Mouse (Mus musculus): ENCODE data around the gene Olfr1201.

Gene Olfr1201

DNA sequence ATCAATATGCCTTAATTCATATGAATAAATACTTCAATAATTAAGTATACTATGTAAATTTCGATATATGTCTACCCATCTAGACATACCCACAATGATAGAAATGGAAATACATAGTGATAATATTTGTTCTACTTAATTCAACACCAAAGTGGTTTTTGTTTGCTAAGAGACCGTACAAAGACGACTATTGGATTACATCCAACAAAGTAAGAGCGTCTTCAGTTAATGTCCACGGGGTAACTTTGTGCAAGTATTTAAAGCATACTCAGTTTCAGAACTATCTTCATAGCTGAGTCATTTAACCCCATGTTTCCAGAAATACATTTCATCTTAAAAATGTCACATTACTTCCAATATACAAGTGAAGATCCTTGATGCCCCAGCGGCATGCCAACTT, at the start of gene Olfr1201:
Gene Olfr1201 (plus strand): TSS at position 301 of the 400 bp plus-strand sequence.
- no peak for DNase-seq (ENCODE audit: low spot score)

DNA sequence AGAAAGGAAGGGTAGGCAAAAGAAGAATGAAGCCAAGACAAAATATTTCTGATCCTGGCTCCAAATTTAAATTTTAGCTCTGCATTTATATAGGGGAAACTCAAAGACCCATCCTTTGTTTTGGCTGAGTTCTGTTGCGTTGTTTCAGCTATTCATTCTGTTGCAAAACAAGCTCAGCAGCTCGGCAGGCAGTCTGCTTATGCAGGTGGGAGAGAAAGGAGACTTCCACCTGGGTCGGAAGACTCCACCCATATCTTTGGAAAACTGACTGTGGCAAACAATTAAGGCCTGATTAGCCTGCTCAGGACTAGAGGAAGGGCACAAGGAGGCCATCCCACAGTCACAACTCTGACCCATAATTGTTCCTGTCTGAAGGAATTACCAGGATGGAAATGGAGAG, 49.5 kb upstream of the Olfr1201 start:
- DNase-seq (ENCODE audit: low spot score) = no peak

GRCm38 (mm10) chr2:88751270-88751669, 41.6 kb upstream of the Olfr1201 start, which contains the start of gene Olfr1198:
Olfr1198 (minus strand) TSS chr2:88751370.
- DNase-seq (ENCODE audit: low spot score) = no peak

- no peak for DNase-seq (ENCODE audit: low spot score)
Observed at GRCm38 (mm10) chr2:88760369-88760768, 32.5 kb upstream of the Olfr1201 start, which contains the start of gene Olfr1199. Olfr1199 (minus strand) TSS chr2:88760469.

- DNase-seq (ENCODE audit: low spot score) = no peak
Observed at GRCm38 (mm10) chr2:88770388-88770787, 22.4 kb upstream of the Olfr1201 start, which contains the start of gene Olfr1200. Olfr1200 (minus strand) TSS chr2:88770488.

DNA sequence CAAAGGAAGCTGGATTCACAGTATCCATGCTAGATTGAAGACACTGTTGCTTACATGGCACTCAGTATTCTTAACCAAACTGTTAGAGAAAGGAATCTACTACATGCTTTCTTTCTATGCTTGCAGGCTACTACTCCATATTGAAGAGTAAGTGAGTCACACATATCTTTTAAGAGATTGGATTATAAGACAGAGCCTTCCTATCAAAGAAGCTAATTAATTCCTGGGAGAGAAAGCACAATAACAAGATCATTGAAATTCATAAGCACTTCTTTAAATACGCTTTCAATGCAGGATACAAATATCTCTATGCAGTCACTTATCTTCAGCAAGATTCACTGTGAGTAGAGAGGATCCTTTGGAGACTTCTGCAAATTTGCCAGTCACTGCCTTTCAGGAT, 21.4 kb downstream of the Olfr1201 start, which contains the start of gene Olfr1202:
Gene Olfr1202 (plus strand): TSS at position 301 of the 400 bp plus-strand sequence.
- no peak for DNase-seq (ENCODE audit: low spot score)

GRCm38 (mm10) chr2:88829437-88829836, 36.6 kb downstream of the Olfr1201 start, which contains the start of gene Olfr1205:
Olfr1205 (plus strand) TSS chr2:88829737.
- DNase-seq (ENCODE audit: low spot score) = no peak

DNA sequence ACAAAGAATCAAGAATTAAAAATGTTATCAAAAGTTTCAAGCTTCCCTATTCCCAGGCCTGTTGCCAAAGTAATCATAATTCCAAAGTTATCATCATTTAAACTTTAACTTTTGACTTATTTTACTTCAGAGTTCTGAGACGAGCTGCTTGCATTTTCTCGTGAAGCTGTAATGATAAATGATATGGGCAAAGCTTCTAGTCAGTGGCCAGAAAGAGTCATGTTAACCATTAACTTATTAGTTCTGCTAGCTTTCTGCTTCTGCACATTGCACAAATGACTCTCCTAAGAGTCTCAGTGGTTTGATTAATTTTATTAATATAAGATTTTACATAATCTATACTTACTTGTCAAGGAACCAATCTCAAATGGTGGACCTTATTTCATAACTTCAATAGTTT, 45.6 kb downstream of the Olfr1201 start:
- DNase-seq (ENCODE audit: low spot score) = no peak

Measured in T-cell, adult 2 months (primary cell).